In genomic region chr2:25157655-25158054, GRCm38 (mm10) we compare ENCODE assay signal across 9 mouse cellular contexts. TPM values are rescaled to one million over a fixed set of nuclear protein-coding genes. Genes with fewer than 3 reads are reported as not detected.
A peak's percentile ranks its signal among the peaks of the same experiment; 100 is the strongest.
DNase-seq lines count a peak whose midpoint lies in the region; ATAC-seq and TF ChIP-seq lines count a peak whose summit lies in the region.
"Had no signal": no experiment of that assay in that cellular context is flagged by ENCODE, and none has a peak within 500 bp of the region (broad histone marks: within the 10 kb centered on the region; RNA-seq: fewer than 3 reads in every experiment).

No protein-coding gene starts in this region.

- no peak overlapping the region for H3K4me3 ChIP-seq in embryonic facial prominence, embryonic 11.5 days (ENCODE audit: low read depth, low read length)
- H3K4me3 ChIP-seq in embryonic facial prominence, embryonic 10.5 days, result no peak overlapping the region
- no peak overlapping the region for H3K4me3 ChIP-seq in limb, embryonic 11.5 days (ENCODE audit: low read depth, low read length)
- H3K4me3 ChIP-seq in limb, embryonic 10.5 days, result no peak overlapping the region
- no peak overlapping the region for H3K4me3 ChIP-seq in liver, postnatal 0 days (ENCODE audit: low read depth, low read length)

- peak; percentile 66 for DNase-seq in embryonic facial prominence, embryonic 11.5 days (ENCODE audit: low spot score)
- DNase-seq in embryonic facial prominence, embryonic 10.5 days (ENCODE audit: low spot score), result no peak
- peak; percentile 31 for DNase-seq in limb, embryonic 11.5 days (ENCODE audit: low spot score)
- DNase-seq in limb, embryonic 10.5 days (ENCODE audit: low spot score), result no peak
- DNase-seq in liver, postnatal 0 days, result no peak
- DNase-seq in thymus, postnatal 25 days, result peak; percentile 48

- TF ChIP-seq CTCF in liver, postnatal 0 days (IDR thresholded peaks at IDR 0.05; ENCODE audit: low read depth), result peak; percentile 79

- no peak for ATAC-seq in embryonic facial prominence, embryonic 11.5 days (replicated peaks; ENCODE audit: insufficient number of reproducible peaks, low FRiP score, low TSS enrichment, low read depth)
- ATAC-seq in limb, embryonic 11.5 days (ENCODE audit: insufficient number of reproducible peaks, low FRiP score, low TSS enrichment, low read depth), result no peak
- ATAC-seq in activated CD4-positive, CD25-positive, alpha-beta regulatory T cell, adult 4 months, result peak; percentile 60
- ATAC-seq in liver, postnatal 0 days, result 0 out of 2 replicates have a peak, but pooled peaks have one; percentile 16
- no peak for ATAC-seq in megakaryocyte, adult 5-6 weeks (ENCODE audit: poor library complexity, severe bottlenecking)

- H3K27me3 ChIP-seq in embryonic facial prominence, embryonic 11.5 days (ENCODE audit: control insufficient read depth, insufficient read depth, low read length), result no peaks in the 10 kb centered on the region
- 0 out of 2 replicates have a peak, but pooled peaks cover 5% of the 10 kb centered on the region for H3K27me3 ChIP-seq in embryonic facial prominence, embryonic 10.5 days (replicated peaks; ENCODE audit: low read depth, poor library complexity, severe bottlenecking)
- H3K27me3 ChIP-seq in limb, embryonic 11.5 days (ENCODE audit: control insufficient read depth, insufficient read depth, low read length), result no peaks in the 10 kb centered on the region
- no peaks in the 10 kb centered on the region for H3K27me3 ChIP-seq in limb, embryonic 10.5 days (ENCODE audit: low read depth, poor library complexity, severe bottlenecking)
- no peaks in the 10 kb centered on the region for H3K27me3 ChIP-seq in liver, postnatal 0 days (ENCODE audit: insufficient read depth, low read length)

- H3K27ac ChIP-seq in embryonic facial prominence, embryonic 11.5 days (replicated peaks; ENCODE audit: low read depth, low read length), result no peak overlapping the region
- no peak overlapping the region for H3K27ac ChIP-seq in embryonic facial prominence, embryonic 10.5 days (replicated peaks)
- no peak overlapping the region for H3K27ac ChIP-seq in limb, embryonic 11.5 days (replicated peaks; ENCODE audit: low read depth, low read length)
- H3K27ac ChIP-seq in limb, embryonic 10.5 days, result no peak overlapping the region
- H3K27ac ChIP-seq in liver, postnatal 0 days (ENCODE audit: low read depth), result no peak overlapping the region

- no peak for TF ChIP-seq EP300 in liver, postnatal 0 days (IDR thresholded peaks at IDR 0.05; ENCODE audit: low read depth)

- no peaks in the 10 kb centered on the region for H3K4me1 ChIP-seq in embryonic facial prominence, embryonic 11.5 days (ENCODE audit: control insufficient read depth, insufficient read depth, low read length)
- H3K4me1 ChIP-seq in embryonic facial prominence, embryonic 10.5 days, result 0 out of 2 replicates have a peak, but pooled peaks cover 2% of the 10 kb centered on the region
- no peaks in the 10 kb centered on the region for H3K4me1 ChIP-seq in limb, embryonic 11.5 days (ENCODE audit: control insufficient read depth, insufficient read depth, low read length)
- peaks cover 2% of the 10 kb centered on the region; the same call in 1 of the 2 replicates for H3K4me1 ChIP-seq in limb, embryonic 10.5 days
- H3K4me1 ChIP-seq in liver, postnatal 0 days (ENCODE audit: insufficient read depth), result no peaks in the 10 kb centered on the region

- no peak overlapping the region for H3K9ac ChIP-seq in embryonic facial prominence, embryonic 11.5 days (replicated peaks; ENCODE audit: low read length)
- no peak overlapping the region for H3K9ac ChIP-seq in limb, embryonic 11.5 days (ENCODE audit: low read length)
- H3K9ac ChIP-seq in liver, postnatal 0 days (replicated peaks), result no peak overlapping the region

- WGBS in embryonic facial prominence, embryonic 11.5 days, result 54% methylated on average over 2 of the region's 2 CpGs
- 54% methylated on average over 2 of the region's 2 CpGs for WGBS in embryonic facial prominence, embryonic 10.5 days
- WGBS in limb, embryonic 11.5 days, result 41% methylated on average over 2 of the region's 2 CpGs
- 47% methylated on average over 2 of the region's 2 CpGs for WGBS in limb, embryonic 10.5 days
- WGBS in liver, postnatal 0 days (ENCODE audit: insufficient replicate concordance), result 37% methylated on average over 2 of the region's 2 CpGs

- H3K9me3 ChIP-seq in embryonic facial prominence, embryonic 11.5 days (replicated peaks; ENCODE audit: control insufficient read depth, low read length), result no peaks in the 10 kb centered on the region
- no peaks in the 10 kb centered on the region for H3K9me3 ChIP-seq in embryonic facial prominence, embryonic 10.5 days
- H3K9me3 ChIP-seq in limb, embryonic 11.5 days (ENCODE audit: control insufficient read depth, low read length), result no peaks in the 10 kb centered on the region
- no peaks in the 10 kb centered on the region for H3K9me3 ChIP-seq in limb, embryonic 10.5 days (replicated peaks)
- no peaks in the 10 kb centered on the region for H3K9me3 ChIP-seq in liver, postnatal 0 days (ENCODE audit: low read length)

- no peak overlapping the region for H3K4me2 ChIP-seq in embryonic facial prominence, embryonic 11.5 days (ENCODE audit: low read depth, low read length)
- no peak overlapping the region for H3K4me2 ChIP-seq in limb, embryonic 11.5 days (ENCODE audit: low read depth, severe bottlenecking)
- no peak overlapping the region for H3K4me2 ChIP-seq in liver, postnatal 0 days (ENCODE audit: low read depth, low read length)

- H3K36me3 ChIP-seq in embryonic facial prominence, embryonic 11.5 days (replicated peaks; ENCODE audit: control insufficient read depth, insufficient read depth, low read depth, low read length), result no peaks in the 10 kb centered on the region
- no peaks in the 10 kb centered on the region for H3K36me3 ChIP-seq in embryonic facial prominence, embryonic 10.5 days (replicated peaks)
- no peaks in the 10 kb centered on the region for H3K36me3 ChIP-seq in limb, embryonic 11.5 days (ENCODE audit: control insufficient read depth, insufficient read depth, low read length)
- no peaks in the 10 kb centered on the region for H3K36me3 ChIP-seq in limb, embryonic 10.5 days
- no peaks in the 10 kb centered on the region for H3K36me3 ChIP-seq in liver, postnatal 0 days (replicated peaks; ENCODE audit: insufficient read depth, low read length)

RNA-seq across cellular contexts. Expression of gene Nrarp, which starts 22.9 kb away (rescaled TPM):
- polyA plus RNA-seq in embryonic facial prominence, embryonic 11.5 days (2014; fragmentation: Nextera tagmentation; extraction: Ambion mirVana), result 16.8 and 17.0 TPM in 2 replicates
- 19.8 and 26.6 TPM in 2 replicates for polyA plus RNA-seq in embryonic facial prominence, embryonic 10.5 days (2016; fragmentation: Nextera tagmentation; extraction: Ambion mirVana)
- 8.8 and 10.0 TPM in 2 replicates for polyA plus RNA-seq in limb, embryonic 11.5 days (2014; fragmentation: Nextera tagmentation; extraction: Ambion mirVana)
- 7.9 and 10.3 TPM in 2 replicates for polyA plus RNA-seq in limb, embryonic 10.5 days (2016; fragmentation: Nextera tagmentation; extraction: Ambion mirVana)
- polyA plus RNA-seq in activated CD4-positive, CD25-positive, alpha-beta regulatory T cell, adult 4 months (2017; shearing (Covaris generic)), result 1 to 10 TPM in 1 of 2 experiments, under 1 TPM in 1; 0.61 to 1.2 TPM
- polyA plus RNA-seq in liver, postnatal 0 days (2015; fragmentation: Nextera tagmentation; extraction: Ambion mirVana), result 1.3 and 1.7 TPM in 2 replicates
- 1.1 TPM in 1 of 2 replicates, not detected in the other for total RNA-seq in megakaryocyte, adult 5-6 weeks (2015)
- 0.22 and 0.28 TPM in 2 replicates for total RNA-seq in megakaryocyte, adult 5-6 weeks (2017)

RNA-seq across cellular contexts. Expression of gene Tor4a, which starts 39.0 kb away (rescaled TPM):
- 1.9 and 2.6 TPM in 2 replicates for polyA plus RNA-seq in embryonic facial prominence, embryonic 11.5 days (2014; fragmentation: Nextera tagmentation; extraction: Ambion mirVana)
- polyA plus RNA-seq in embryonic facial prominence, embryonic 10.5 days (2016; fragmentation: Nextera tagmentation; extraction: Ambion mirVana), result 2.2 and 2.4 TPM in 2 replicates
- polyA plus RNA-seq in limb, embryonic 11.5 days (2014; fragmentation: Nextera tagmentation; extraction: Ambion mirVana), result 3.1 and 3.7 TPM in 2 replicates
- polyA plus RNA-seq in limb, embryonic 10.5 days (2016; fragmentation: Nextera tagmentation; extraction: Ambion mirVana), result 3.2 TPM in 2 replicates
- 10 to 100 TPM; 51.4 to 89.5 TPM for polyA plus RNA-seq in activated CD4-positive, CD25-positive, alpha-beta regulatory T cell, adult 4 months (2017; shearing (Covaris generic))
- 5.4 and 6.0 TPM in 2 replicates for polyA plus RNA-seq in liver, postnatal 0 days (2015; fragmentation: Nextera tagmentation; extraction: Ambion mirVana)
- total RNA-seq in megakaryocyte, adult 5-6 weeks (2015), result 17.4 and 19.7 TPM in 2 replicates
- 25.1 and 29.6 TPM in 2 replicates for total RNA-seq in megakaryocyte, adult 5-6 weeks (2017)

RNA-seq across cellular contexts. Expression of gene Nelfb, which starts 53.6 kb away (rescaled TPM):
- 90.5 and 92.2 TPM in 2 replicates for polyA plus RNA-seq in embryonic facial prominence, embryonic 11.5 days (2014; fragmentation: Nextera tagmentation; extraction: Ambion mirVana)
- 124 and 125 TPM in 2 replicates for polyA plus RNA-seq in embryonic facial prominence, embryonic 10.5 days (2016; fragmentation: Nextera tagmentation; extraction: Ambion mirVana)
- 103 and 106 TPM in 2 replicates for polyA plus RNA-seq in limb, embryonic 11.5 days (2014; fragmentation: Nextera tagmentation; extraction: Ambion mirVana)
- 129 and 137 TPM in 2 replicates for polyA plus RNA-seq in limb, embryonic 10.5 days (2016; fragmentation: Nextera tagmentation; extraction: Ambion mirVana)
- 10 to 100 TPM; 41.1 to 49.1 TPM for polyA plus RNA-seq in activated CD4-positive, CD25-positive, alpha-beta regulatory T cell, adult 4 months (2017; shearing (Covaris generic))
- polyA plus RNA-seq in liver, postnatal 0 days (2015; fragmentation: Nextera tagmentation; extraction: Ambion mirVana), result 19.3 and 22.3 TPM in 2 replicates
- total RNA-seq in megakaryocyte, adult 5-6 weeks (2015), result 21.4 and 23.8 TPM in 2 replicates
- 30.1 and 36.5 TPM in 2 replicates for total RNA-seq in megakaryocyte, adult 5-6 weeks (2017)

RNA-seq across cellular contexts. Expression of gene Stpg3, which starts 56.8 kb away (rescaled TPM):
- polyA plus RNA-seq in embryonic facial prominence, embryonic 11.5 days (2014; fragmentation: Nextera tagmentation; extraction: Ambion mirVana), result not detected in 2 replicates
- not detected in 2 replicates for polyA plus RNA-seq in embryonic facial prominence, embryonic 10.5 days (2016; fragmentation: Nextera tagmentation; extraction: Ambion mirVana)
- polyA plus RNA-seq in limb, embryonic 11.5 days (2014; fragmentation: Nextera tagmentation; extraction: Ambion mirVana), result 0.19 TPM in 1 of 2 replicates, not detected in the other
- 0.14 TPM in 1 of 2 replicates, not detected in the other for polyA plus RNA-seq in limb, embryonic 10.5 days (2016; fragmentation: Nextera tagmentation; extraction: Ambion mirVana)
- not detected for polyA plus RNA-seq in activated CD4-positive, CD25-positive, alpha-beta regulatory T cell, adult 4 months (2017; shearing (Covaris generic))
- polyA plus RNA-seq in liver, postnatal 0 days (2015; fragmentation: Nextera tagmentation; extraction: Ambion mirVana), result not detected in 2 replicates
- not detected in 2 replicates for total RNA-seq in megakaryocyte, adult 5-6 weeks (2015)
- not detected in 2 replicates for total RNA-seq in megakaryocyte, adult 5-6 weeks (2017)
- polyA plus RNA-seq: stomach, embryonic 14.5 days had no signal

Comparison
In these comparisons a context has a peak if more than half of its experiments do, and no peak if none do; other contexts are left out.
1. DNase-seq: peak in embryonic facial prominence, embryonic 11.5 days (single experiment), limb, embryonic 11.5 days (single experiment) and thymus, postnatal 25 days (single experiment); none in embryonic facial prominence, embryonic 10.5 days (single experiment), limb, embryonic 10.5 days (single experiment) and liver, postnatal 0 days (single experiment).
2. ATAC-seq: peak in activated CD4-positive, CD25-positive, alpha-beta regulatory T cell, adult 4 months (single experiment) and liver, postnatal 0 days (single experiment); none in embryonic facial prominence, embryonic 11.5 days (single experiment), limb, embryonic 11.5 days (single experiment) and megakaryocyte, adult 5-6 weeks (single experiment).